Mouse (Mus musculus) frontal cortex, postnatal 10 days (tissue): ENCODE results near the gene Kcnk1.

Experiments
- DNase-seq, 2 experiments: peaks; one replicate each; pipeline ENCODE4 v3.0.0; 2022; ENCODE audit warnings: low spot score in 2 of 2, mixed read lengths in 1 of 2

Gene Kcnk1

DNA sequence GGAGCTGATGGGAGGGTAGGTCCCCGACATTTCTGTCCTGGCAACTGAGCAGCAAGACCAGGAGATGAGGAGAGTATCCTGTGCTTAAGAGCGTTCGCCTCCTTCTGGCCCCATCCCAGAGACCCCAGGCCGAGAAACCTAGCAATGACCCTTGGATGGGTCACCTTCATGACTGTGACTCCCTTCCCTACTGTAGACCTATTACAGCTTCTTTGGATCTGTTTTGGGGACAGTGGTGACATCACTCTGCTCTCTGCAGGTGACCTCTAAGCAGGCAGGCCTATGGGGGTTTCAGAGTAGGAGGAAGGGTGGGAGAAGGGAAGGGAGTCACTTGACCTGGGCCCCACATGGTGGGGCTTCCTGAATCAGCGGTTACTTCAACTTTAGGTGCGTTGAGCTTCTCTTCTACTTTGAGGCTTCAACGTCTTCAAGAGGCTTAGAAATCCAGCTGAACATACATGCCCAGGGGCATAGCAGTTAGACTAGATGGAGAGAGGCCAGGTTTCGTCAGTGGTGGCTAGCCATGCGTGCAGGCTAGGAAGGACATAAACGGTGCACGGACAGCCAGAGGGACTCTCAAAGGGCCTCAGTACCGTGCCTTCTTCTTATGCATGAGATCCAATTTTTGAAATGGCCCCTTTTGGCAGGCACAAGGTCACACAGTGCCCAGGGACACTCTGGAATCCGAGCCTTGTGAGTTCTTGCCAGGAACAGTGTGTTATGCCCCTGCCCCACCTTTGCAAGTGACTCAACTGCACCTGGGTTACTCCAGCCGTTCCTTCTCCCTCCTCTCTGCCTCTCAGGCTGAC is 1.3 kb downstream of the Kcnk1 start:
- no peak for DNase-seq

DNA sequence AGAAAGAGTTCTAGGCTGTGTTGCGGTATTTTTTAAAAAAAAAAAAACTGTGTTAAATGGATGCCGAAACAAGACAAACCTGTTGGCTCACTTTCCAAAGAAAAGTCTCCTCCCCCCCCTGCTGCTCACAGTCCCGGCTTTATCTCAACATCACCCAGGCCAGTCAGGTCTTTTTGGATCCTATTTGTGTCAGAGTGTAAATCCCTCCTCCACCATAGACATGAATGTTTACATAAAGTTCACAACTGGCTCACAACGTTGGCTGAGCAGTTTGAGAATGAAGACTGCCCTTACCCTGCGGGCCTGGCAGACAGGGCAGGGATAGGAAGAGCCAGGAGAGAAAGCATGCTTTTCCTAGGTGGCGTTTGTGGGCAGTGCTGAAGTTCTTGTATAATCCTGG is 2.0 kb downstream of the Kcnk1 start:
- DNase-seq = no peak

DNA sequence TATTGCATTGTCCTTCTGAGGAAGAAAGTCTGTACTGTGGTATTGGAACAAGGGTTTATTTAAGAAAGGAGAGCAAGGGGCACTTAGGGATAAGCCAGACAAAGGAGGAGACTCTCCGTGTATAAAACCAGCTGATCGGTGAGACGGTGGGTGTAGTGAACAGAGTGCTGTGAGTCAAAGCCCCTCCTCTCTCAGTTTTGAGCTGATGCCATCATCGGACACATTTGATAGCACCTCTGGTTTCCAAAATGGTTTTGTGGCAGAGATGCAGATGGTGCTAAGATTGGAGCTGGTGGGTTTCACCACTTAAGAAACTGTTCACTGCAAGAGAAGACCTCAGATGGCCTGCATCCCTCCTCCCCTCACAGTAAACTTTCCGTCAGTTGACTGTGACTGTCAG is 2.6 kb downstream of the Kcnk1 start:
- no peak for DNase-seq

DNA sequence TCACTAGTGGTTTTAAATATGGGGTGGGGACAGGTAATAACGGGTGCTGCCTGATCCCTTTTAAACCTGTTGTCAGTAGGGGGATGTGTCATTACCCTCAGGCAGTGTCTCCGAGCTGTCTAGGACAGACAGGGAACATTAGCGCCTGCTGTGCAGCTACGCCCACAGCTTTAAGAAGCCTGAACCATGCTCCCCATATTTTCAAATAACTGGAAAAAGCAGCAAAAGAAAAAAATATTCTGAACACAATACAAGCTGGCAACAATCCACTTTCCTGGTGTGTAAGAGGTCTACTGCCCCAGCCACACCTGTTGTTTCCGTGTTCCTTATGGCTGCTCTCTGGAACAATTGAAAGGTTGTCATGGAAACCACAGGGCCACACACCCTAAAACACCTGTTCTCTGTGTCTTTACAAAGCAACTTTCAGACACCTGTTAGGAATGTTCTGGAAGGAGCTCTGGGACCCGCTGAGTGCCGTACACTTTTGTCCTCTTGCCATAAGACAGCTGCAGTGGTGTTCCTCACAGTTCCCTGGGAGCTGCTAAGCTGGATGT is 4.9 kb downstream of the Kcnk1 start:
- DNase-seq = no peak

DNA sequence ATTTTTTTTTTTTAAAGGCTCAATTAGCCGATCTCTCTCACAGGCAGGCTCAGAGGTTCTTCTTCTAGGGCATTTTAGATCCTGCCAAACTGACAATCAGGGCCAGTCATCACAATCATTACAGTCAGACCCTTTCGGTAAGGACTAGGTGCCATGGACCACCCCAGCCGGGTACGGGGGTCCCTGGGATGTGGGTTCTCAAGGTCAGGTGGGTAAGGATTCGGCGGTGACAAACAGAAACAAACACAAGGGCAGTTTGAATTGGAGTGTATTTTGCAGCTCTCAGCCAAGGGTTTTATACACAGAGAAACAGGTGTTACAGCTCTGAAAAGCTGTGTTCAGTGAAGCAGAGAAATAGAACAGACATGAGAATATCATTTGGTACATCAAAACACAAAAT is 8.6 kb downstream of the Kcnk1 start:
- DNase-seq = no peak

DNA sequence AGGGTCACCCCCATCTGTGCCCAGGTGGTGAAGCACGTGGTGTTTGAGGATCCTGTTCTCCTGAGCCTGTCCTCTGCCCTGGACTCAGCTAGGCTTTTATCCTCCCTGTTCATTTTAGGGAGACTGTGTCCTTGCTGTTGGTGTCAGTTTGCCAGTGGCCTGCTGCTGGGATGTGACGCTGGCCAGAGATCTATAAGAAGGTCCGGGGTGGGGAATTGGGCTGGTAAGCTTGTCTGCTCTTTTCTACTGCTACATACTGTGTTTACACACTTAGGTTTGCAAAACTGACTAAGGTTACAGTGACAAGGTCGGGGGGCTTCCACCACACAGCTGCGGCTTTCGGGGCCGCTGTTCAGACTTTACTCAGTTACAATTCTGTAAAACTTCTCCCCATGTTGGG is 10.0 kb downstream of the Kcnk1 start:
- no peak for DNase-seq

DNA sequence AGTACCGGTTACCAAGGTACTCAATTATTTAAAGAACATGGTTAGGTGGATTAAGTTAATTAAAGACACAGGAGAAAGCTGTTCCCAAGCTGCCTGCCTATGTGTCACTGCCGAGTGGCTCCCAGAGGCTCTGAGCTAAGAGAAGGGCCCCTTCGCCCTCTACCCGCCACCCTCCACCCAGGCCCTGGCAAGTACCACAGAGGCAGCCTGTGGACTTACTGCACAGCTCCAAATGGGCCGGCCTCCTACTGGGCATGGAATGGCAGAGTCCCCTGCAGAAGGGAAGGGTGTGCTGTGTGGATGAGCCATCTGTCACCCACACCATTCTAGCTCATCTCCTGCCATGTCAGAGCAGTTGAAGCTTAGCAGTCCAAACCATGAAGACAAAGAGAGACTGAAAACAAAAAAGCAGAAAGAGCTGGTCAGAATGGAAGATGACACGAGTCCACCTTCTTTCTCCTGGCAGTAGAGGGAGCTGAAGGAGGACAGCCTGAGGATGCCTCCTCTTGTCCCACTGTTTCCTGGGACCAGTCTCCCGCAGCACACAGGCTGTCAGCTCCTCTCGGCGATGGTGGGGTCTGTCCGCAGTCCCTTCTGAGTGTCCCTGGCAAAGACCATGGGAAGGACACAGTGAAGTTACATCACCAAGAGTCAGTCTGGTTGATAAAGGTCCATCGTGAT is 11.5 kb downstream of the Kcnk1 start:
- DNase-seq = no peak

DNA sequence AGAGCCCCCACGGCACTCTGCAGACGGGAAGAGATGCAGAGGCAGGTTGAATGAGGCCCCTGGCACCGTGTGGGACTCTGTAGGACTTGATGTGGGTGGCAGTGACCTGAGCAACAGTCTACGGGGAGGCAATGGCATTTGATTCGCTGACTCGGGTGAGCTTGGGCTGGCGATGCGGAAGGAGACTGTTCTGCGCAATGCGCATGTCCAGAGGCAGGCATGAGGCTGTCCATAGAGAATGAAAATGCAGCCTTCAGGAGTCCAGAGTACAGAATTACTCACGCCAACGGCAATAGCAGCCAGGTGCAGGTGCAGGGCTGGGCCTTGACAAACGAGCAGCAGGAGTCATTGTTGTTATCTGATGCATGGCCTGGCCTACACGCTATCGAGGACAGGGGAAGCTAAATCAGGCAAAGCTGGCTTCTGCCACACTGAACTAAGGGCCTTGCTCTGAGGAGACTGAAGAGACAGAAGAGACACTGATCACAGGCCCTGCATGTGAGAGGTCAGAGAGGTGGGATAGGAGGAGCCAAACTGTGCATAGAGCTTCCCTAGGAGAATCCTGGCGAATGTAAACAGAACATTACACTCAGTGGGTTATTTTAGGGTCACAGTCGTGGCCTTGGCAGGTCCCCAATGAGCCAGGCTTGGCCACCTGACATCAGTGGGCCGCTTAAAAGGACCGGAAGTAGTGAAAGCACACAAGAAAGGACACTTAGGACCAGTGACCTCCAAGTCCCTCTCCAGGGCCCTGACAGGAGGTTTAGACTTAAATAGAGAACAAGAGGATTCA is 12.8 kb downstream of the Kcnk1 start:
- no peak for DNase-seq

DNA sequence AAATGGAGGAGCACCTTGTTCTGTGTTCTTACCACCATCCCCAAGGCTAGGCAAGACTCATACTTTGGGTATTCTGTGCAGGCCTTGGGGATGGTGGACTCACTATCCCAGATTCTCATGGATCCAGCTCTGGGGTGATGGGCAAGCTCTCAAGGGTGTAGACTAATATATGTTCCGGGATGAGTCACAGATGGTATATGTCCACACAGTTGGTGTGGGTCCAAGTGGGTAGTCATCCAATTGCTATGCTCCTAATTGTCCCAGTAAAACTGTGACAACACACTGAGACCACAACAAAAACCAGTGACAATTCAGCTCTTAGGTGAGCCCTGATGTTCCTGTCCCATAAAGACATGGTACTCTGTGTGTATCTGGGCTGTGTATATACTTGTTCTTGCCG is 14.0 kb downstream of the Kcnk1 start:
- DNase-seq = no peak

DNA sequence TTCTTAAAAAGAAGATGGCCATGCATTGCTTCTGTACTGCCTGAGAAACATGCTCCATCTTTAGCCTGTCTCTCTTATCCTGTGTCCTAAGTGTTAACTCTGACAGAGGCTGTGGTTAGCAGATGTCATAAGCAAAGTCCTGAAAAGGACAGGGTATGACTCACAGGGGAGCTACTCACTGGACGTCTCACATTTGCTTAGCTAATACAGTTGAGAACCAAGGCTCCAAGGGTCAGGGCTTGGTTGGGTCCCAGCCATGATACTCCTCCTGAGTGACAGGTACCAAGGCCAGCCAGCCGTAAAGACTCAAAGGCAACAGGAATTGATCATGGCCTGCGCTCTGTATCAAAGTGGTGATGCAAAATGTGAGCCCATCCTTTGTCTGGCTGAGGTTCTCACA is 15.9 kb downstream of the Kcnk1 start:
- no peak for DNase-seq

DNA sequence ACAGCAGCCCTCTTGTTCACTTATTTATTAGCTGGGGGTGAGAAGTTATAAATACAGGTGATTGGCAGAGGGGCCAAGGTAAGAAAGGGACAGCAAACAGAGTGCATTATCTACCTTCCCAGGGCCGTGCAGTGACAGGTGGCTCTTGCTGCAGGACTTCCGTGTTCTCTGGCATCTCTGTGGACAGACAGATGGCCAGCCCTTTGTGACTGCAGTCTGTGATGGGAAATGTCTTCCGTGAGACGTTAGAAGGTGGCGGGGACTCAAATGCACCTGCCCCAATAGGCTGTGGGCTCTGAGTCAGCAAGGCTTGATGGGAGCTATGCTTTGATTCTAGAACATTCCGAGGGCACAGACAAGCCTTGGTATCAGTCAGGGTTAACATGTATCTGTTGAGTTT is 17.4 kb downstream of the Kcnk1 start:
- no peak for DNase-seq

DNA sequence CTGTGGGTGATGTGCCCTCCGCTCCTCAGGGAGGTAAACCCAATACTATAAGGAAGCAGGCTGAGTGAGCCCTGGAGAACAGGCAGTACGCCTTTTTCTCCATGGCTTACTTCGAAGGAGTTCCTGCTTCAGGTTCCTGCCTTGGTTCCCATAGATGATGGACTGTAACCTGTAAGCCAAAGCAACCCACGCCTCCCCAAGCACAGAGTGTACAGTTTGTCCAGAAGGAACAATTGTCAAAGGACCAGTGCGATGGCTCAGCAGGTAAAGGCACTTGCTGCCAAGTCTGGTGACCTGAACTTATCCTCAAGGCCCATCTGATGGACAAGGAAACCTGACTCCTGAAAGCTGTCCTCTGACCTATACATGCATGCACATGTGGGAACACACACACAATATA is 18.7 kb downstream of the Kcnk1 start:
- no peak for DNase-seq

DNA sequence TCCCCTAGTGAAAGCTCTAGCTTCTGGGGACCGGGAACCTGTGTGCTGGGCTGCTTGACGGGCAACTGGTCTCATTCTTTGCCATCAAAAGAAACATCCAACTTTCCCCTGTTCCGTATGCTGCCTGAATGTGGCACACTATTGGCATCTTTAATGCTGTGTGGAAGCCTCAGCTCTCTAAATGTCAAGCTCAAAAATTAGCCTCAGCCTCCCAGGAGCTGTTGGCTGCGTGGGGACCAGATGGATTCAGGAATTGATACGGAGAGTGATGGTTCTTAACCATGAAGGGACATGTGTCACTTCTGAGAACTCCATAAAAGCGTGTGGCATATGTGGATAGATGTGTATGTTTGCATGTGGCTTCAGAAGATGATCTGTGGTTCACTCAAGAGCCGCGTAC is 27.0 kb downstream of the Kcnk1 start:
- no peak for DNase-seq

DNA sequence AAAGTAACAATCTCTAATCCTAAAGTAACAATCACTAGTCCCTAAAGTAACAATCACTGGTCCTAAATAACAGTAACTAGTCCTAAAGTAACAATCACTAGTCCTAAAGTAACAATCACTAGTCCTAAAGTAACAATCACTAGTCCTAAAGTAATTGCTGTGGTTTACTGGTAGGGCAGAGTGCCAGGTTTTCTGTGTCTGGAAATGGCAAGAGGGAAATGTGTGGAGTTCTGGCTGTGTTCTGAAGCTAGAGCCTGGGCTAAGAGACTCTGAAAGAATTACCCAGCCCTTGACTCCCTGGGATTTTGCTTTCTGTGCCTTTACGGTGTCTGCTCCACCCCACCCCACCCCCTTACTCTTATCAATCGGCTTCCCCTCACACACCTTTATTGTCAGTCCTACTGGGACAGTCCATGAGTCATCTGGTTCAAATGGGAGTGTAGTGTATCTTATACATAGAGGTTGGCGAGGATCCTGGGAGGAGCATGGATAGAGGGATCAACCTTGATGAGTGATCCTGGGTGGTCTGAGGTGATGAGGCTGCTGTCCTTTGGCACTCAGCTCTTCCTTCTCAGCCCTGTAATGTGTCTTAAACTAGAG is 28.8 kb downstream of the Kcnk1 start:
- DNase-seq = no peak

DNA sequence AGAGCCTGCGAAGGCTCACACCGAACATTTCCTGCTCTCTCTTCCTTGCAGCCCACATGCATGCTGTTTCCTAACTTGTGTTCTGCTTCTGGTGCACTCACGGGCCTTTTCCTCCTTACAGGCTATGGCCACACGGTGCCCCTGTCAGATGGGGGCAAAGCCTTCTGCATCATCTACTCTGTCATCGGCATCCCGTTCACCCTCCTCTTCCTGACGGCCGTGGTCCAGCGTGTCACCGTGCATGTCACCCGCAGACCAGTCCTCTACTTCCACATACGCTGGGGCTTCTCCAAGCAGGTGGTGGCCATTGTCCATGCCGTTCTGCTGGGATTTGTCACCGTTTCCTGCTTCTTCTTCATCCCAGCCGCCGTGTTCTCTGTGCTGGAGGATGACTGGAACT is 29.9 kb downstream of the Kcnk1 start:
- no peak for DNase-seq

DNA sequence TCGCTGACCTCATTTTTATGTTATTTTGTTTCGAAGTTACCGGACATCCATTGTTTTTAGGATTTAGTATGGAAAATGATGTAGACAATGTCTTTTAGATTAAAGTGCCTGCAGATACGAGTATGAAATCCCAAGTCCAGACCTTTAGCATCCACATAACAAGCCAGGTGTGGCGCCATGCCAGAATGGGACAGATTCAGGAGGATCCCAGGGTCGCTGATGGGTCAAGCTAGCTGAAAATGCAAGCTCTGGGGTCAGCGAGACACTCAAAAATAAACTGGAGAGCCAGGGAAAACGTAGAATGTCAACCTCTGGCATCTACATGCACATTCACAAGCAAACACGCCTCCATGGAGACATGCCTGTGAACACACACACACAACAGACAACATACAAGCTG is 31.2 kb downstream of the Kcnk1 start:
- no peak for DNase-seq

DNA sequence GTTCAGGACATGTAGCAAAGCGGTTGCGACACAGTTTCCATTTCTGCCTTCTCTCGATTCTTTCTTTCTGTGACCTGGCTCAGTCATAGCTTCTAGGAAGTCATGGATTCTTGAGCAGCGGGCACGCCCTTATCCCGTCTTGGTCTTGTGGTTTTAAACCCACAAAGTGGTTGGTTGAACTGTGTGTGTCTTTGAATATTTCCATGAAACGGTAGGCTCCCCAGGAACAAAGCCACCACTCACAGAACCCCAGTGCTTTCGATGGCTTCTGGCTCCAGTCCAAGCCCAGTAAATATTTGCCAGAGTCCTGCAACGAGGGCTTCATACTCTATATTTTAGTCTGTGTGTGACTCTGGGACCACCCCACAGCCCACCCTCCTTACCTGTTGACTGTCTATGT is 31.6 kb downstream of the Kcnk1 start:
- no peak for DNase-seq

DNA sequence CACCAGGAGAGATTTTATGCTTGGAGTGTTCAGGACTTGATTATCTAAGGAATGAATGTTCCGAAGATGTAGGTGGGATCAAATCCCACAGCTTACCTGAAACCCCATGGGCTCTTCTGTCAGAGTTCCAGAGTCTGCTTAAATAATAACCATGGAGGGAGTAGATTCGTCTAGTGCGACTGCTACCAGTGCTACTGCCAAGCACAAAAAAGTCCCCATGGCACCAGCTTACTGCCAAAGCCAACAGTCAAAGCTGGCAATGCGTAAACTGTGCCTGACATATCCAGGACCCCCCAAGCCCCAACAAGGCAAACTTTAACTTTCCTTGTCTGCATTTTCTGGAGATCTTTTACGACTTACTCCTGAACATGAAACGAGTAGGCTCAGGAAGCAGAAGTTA is 32.5 kb downstream of the Kcnk1 start:
- DNase-seq = no peak

DNA sequence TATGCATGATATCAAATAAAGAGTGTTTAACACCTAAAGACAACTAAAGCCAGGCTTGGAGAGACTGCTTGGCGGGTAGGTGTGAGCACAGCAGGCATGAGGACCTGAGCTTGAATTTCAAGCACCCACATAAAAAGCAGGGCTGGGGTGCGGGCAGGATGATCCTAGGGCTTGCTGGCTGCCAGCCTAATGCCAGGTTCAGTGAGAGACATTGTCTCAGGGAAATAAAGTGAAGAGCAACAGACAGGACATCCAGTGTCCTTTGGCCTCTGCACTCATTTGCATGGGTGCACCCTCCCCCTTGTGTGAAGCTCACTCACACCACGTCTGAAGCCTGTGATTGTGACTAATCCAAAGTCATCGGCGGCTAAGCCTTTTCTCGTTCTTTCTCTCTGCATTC is 34.0 kb downstream of the Kcnk1 start:
- no peak for DNase-seq

DNA sequence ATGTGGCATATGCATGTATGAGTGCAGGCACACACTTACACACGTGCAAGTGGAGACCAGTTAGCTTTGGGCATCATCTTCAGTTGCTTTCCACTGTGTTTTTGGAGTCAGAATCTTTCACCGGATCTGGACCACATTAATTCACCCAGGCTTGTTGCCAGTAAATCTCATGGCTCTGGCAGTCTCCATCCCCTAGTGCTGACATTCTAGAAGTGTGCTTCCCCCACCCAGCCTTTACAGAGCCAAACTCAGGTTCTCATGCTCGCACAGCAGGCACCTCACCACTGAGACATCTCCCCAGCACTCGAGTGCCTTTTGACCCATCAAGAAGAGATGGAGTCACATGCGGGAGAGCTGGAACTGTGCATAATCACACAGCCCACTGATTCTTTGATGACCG is 37.8 kb downstream of the Kcnk1 start:
- no peak for DNase-seq

DNA sequence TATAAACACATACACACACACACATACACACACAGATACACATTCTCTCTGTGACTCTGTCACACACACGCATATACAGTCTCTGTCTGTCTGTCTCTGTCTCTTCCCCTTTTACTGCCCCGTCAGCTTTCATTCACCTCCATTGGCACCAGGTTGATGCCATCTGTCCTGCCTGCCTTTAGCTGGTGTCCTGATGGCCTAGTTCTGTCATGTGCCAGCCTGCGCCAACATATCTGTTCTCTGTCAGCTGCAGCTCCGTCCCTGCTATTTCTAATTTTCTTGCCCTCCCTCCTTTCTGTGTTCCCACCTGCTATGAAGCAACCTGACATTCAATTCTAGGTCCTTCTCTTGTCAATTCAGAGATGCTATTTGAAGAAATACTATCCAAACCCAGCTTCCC is 40.1 kb downstream of the Kcnk1 start:
- DNase-seq = no peak

DNA sequence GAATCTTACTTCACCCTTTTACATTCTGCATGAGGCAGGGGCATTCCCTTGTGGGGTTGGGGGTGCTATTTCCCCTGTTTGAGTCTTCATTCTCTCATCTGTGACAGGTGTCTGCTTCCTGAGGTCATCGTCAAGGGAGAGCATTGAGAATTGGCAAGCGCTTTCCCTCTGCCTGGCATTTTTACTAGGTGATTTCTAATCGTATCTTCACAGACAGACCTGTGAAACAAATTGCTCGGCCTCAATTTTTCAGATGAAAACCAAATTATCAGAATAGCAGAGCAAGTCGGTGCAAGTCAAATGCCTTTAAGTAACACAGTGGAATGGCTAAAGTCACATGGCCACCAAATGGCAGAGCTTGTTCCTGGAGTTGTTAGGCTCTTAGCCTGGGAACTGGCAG is 41.4 kb downstream of the Kcnk1 start:
- DNase-seq = no peak
